Mouse (Mus musculus) spleen, postnatal 4 days (tissue): ENCODE results near the gene Gsdma.
"Not testable (repeated sequence)": the region's sequence is repeated elsewhere in the genome, so short reads cannot be mapped to it uniquely, and the experiment has no call there.

Experiments
- DNase-seq, 2 experiments: peaks; one replicate each; pipeline ENCODE4 v3.0.0; 2022; ENCODE audit warnings: low spot score in 2 of 2

The Gsdma gene

DNA sequence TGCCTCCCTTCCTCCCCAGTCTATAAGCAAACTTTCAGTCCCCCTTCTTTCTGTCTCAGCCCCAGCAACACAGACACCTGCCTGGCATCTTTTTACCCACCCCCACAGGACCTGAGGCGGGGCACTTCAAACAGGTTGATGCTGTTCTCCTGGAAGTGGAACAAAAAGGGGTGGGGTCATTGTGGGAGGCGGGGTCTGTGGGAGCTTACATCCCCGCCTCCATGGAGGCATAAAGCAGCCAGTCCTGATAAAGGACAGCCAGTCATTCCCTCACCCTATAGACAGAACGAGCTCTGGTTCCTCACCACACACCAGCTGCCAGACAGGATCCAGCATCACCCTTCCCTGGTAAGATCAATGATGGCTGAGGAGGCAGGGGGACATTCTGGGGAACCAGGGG is at the start of gene Gsdma:
Gene Gsdma, plus strand, starts transcription at position 261 of the 400 bp plus-strand sequence.
- no peak for DNase-seq

DNA sequence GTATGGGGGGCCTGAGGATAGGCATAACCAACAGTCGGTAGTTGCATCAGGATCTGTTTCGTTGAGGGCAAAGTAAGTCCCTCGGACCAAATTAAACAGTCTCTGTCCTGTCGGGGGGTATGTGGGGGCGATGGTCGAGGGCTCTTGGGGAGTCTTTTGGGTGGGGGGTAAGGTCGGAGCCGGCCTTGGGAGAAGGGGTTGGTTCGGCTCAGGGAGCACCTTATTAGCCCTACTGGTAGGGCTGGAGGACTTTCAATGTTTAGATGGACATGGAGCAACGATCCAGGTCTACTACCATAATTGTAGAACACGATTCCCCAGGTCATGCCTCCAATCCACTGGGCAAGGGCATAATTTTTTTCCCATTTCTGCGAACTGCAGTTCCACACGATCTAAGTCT is 43.4 kb upstream of the Gsdma start:
- no peak for DNase-seq

DNA sequence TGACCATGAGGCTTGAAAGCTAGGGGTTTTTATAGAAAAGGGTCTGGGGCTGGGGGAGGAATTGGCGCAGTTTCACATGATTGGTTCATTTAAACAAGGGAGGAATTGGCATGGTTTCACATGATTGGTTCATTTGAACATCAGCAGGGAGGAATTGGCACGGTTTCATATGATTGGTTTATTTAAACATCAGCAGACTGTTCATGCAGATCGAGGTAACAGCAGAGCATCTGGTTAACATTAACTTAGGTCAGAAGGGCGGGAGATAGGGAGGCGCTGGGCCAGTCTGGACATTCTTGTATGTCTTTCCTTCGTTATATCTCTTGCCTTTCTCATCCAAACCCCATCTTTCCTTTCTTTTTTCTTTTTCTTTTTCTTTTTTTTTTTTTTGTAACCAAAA is 40.2 kb upstream of the Gsdma start:
- not testable (repeated sequence) for DNase-seq

DNA sequence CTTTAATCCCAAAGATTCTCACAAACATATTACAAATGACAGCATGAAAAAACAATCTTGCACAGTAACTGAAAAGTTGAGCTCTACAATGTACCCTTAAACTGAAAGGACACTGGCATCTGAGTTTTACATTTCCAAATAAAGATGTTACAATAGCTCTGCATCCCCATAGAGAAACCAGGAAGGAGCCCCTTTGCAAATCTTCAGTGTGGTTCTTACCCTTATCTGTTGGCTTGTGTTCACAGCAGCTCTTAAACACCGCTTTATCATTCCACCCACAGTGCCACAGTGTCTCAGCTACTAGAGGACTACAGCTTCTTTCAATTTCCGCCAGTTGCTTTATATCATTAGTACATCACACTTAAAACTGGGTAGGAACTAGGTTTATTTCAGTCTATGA is 39.8 kb upstream of the Gsdma start:
- not testable (repeated sequence) for DNase-seq

- no peak for DNase-seq
Observed at GRCm38 (mm10) chr11:98625611-98626410, 38.3 kb upstream of the Gsdma start, which contains the start of the genes Gm12355 and Gsdma3. Gm12355 (minus strand) TSS chr11:98625661. Gsdma3 (plus strand) TSS chr11:98626360.

DNA sequence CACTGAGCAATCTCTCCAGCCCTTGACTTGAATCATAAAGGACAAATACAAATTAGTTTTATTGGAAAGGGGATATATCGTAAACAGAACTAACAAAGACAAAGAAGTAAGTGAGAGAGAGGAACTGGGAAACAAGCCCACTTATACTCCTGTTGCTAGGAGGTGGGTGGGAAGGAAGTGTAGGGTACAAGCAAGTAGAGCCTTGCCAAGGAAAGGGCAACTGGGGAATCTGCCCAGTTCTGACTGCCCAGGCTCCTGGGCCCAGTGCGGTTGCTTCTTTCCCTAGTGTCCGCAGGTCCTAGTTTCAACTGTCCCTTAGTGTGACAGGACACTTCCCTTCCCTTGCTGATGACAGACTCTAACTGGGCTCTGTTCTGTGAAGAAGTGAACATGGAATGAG is 35.4 kb upstream of the Gsdma start:
- DNase-seq: no peak

DNA sequence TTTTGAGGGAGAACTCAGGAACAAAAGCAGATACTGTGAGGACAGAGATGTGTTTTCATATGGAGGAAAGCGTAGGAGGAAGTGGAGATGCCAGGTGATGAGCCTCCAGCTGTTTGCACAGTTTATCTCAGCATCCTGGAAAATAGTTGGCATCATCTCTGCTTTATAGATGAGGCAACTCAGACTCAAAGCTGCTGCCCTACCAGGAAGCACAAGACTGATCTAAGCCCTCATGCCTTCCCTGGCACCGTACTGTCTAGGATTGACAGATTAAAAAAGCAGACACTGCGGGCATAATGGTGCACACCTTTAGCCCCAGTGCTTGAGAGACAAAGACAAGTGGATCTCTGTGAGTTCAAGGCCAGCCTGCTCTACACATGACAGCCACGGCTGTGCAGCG is 33.5 kb upstream of the Gsdma start:
- no peak for DNase-seq

DNA sequence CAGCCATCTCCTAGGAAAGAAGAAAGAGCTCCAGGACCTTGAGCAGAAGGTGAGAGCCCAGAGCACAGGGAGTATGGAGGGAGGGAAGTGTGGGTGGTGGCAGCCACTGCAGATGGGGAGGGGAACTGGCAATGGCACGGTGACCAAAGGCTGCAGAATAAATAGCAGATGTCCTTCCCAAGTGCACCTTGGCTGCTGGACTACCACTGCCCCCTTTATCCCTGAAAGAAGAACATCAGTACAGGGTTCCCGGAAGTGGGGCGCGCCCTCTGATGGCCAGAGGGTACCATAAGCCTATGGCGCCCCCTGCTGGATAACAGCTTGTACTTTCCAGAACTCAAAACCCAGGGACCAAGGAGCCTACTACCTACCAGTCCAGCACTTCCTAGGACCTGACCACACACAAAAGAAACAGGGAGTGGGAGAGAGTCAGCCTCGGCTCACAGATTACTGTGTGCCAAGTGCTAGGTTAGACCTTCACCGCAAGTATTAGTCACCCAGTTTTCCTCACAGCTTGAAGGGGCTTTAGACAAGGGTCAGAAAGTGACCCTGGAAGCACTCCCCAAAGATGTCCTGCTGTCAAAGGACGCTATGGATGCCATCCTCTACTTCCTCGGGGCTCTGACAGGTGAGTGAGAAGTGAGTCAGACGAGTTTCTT is 28.7 kb upstream of the Gsdma start:
- DNase-seq: peak; percentile 35 to 69

- no peak for DNase-seq
Observed at GRCm38 (mm10) chr11:98637501-98637900, 26.6 kb upstream of the Gsdma start.

GRCm38 (mm10) chr11:98640091-98640490 is 24.1 kb upstream of the Gsdma start:
- no peak for DNase-seq

GRCm38 (mm10) chr11:98644757-98645156 is 19.4 kb upstream of the Gsdma start:
- no peak for DNase-seq

GRCm38 (mm10) chr11:98645946-98646345 is 18.2 kb upstream of the Gsdma start:
- no peak for DNase-seq

DNA sequence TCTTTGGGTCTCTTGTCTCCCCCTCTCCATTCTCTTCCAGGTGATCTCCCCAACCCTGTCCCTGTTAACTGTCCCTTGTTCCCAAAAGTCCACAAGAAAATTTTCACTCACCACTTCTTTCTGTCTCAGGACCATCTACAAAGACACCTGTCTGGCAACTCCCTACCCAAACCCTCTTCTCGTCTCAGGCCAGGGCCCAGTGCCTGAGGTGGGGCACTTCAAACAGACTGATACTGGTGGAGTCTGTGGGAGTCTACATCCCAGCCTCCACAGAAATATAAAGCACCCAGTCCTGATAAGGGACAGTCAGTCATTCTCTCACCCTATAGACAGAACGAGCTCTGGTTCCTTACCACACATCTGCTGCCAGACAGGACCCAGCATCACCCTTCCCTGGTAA is 17.7 kb upstream of the Gsdma start, which contains the start of gene Gsdma2:
Gene Gsdma2, plus strand, starts transcription at position 301 of the 400 bp plus-strand sequence.
- DNase-seq: no peak

- DNase-seq: peak; percentile 53 to 80
Observed at GRCm38 (mm10) chr11:98655076-98655475, 9.1 kb upstream of the Gsdma start.

GRCm38 (mm10) chr11:98660517-98660916 is 3.6 kb upstream of the Gsdma start:
- peak in 1 of 2 experiments; percentile 31 for DNase-seq

DNA sequence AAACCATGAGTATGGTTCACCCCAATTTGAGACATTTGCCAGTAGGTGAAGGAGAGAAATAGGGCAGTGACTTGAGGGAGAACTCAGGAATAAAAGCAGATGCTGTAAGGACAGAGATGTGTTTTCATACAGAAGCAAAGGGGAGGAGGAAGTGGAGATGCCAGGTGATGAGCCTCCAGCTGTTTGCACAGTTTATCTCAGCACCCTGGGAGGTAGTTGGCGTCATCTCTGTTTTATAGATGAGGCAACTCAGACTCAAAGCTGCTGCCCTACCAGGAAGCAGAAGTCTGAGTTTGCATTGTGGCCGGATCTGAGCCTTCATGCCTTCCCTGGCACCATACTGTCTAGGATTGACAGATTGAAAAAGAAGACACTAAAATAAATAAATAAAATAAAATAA is 4.8 kb downstream of the Gsdma start:
- DNase-seq: no peak

DNA sequence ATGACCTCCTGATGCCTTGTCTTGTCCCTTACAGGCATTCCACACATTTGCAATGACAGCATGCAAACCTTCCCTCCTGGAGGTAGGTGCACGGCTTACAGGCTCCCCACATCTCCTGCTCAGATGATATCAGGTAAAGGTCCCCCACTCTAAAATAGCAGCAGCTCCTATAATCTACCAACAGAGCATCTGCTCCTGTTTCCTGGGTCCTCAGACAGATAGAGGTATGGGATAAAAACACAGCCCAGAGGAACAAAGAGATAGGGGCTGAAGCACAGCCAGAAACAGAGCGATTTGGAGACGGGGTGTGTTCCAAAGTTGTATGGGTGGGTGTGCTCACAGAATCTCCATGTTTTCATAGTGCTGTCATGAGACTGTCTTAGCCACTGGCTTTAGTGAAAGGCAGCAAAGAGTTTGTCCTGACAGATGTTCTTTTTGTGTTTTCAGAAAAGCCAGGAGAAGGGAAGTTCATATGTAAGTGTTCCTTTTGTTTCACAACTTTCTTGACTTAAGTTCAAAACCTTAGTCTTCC is 7.2 kb downstream of the Gsdma start:
- no peak for DNase-seq

- DNase-seq: peak in 1 of 2 experiments; percentile 26
Observed at GRCm38 (mm10) chr11:98671857-98672256, 7.7 kb downstream of the Gsdma start.

DNA sequence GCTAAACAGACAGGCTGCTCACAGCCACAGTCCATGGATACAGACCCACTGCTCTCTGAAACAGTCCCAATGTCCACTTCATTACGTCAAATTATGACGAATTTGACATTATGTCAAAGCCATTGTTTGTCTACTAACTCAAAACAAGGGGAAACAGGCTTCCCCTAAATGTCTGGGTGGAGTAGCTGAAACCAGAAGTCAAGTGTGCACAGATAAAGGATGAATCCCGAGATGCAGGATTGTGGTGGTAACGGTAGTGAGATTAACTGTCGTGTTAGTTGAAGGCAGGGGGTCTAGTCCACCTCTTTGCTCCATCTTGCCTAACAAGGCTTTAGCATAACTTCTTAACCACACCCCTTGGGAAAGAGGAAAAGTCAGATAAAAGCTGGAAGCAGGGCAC is 8.3 kb downstream of the Gsdma start:
- no peak for DNase-seq

- peak; percentile 67 to 82 for DNase-seq
Observed at GRCm38 (mm10) chr11:98673136-98673535, 9.0 kb downstream of the Gsdma start.

DNA sequence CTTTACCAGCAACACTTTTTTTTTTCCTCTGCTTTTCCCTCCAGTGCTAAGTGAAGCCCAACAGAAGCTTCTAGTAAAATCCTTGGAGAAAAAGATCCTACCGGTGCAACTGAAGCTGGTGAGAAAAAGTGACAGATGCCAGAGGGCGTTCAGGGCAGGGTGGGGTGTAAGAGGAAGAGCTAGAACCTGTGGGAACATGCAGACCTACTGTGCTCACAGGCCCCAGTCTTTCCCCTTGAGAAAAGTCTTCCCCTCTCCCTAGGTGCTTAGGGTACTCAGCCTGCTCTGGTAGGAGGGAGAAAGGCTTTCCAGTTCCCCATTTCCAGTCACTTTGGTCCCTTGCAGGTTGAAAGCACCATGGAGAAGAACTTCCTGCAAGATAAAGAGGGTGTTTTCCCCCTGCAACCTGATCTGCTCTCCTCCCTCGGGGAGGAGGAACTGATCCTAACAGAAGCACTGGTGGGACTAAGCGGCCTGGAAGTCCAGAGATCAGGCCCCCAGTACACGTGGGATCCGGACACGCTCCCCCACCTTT is 11.7 kb downstream of the Gsdma start:
- DNase-seq: no peak

- no peak for DNase-seq
Observed at GRCm38 (mm10) chr11:98680023-98680422, 15.9 kb downstream of the Gsdma start.
